Mouse (Mus musculus) layer of hippocampus, postnatal 10 days (tissue): ENCODE measurements around the gene Acp6. TPM values are rescaled to one million over a fixed set of nuclear protein-coding genes. Genes with fewer than 3 reads are reported as not detected.

Source experiments
- DNase-seq, 2 experiments: peaks; one replicate each; pipeline ENCODE4 v3.0.0; 2021; ENCODE audit warnings: low spot score in 2 of 2
- total RNA-seq, 2 experiments: library from RNA; stranded (reverse); gene quantifications; 2 replicates each; pipeline ENCODE4 v1.2.3; 2021

The Acp6 gene
- total RNA-seq, 2 experiments from 2014 or later, result 19.0 to 23.4 TPM

GRCm38 (mm10) chr3:97185098-97185860 lies 26.7 kb downstream of the Acp6 start:
- DNase-seq, result peak; percentile 69 to 83

- no peak for DNase-seq
Measured at GRCm38 (mm10) chr3:97196571-97196970, 38.0 kb downstream of the Acp6 start.

- DNase-seq, result no peak
Measured at GRCm38 (mm10) chr3:97199261-97199660, 40.7 kb downstream of the Acp6 start.

GRCm38 (mm10) chr3:97201943-97202342 lies 43.4 kb downstream of the Acp6 start:
- DNase-seq, result peak; percentile 56 to 70

GRCm38 (mm10) chr3:97203880-97204279 lies 45.3 kb downstream of the Acp6 start:
- no peak for DNase-seq

GRCm38 (mm10) chr3:97206521-97206920 lies 47.9 kb downstream of the Acp6 start:
- DNase-seq, result no peak

GRCm38 (mm10) chr3:97209351-97209750 lies 50.8 kb downstream of the Acp6 start:
- DNase-seq, result no peak

- DNase-seq, result no peak
Measured at GRCm38 (mm10) chr3:97211177-97211576, 52.6 kb downstream of the Acp6 start.

- no peak for DNase-seq
Measured at GRCm38 (mm10) chr3:97213871-97214270, 55.3 kb downstream of the Acp6 start.

- DNase-seq, result peak in 1 of 2 experiments; percentile 34
Measured at GRCm38 (mm10) chr3:97214439-97214838, 55.9 kb downstream of the Acp6 start.

- no peak for DNase-seq
Measured at GRCm38 (mm10) chr3:97215526-97215925, 56.9 kb downstream of the Acp6 start.

GRCm38 (mm10) chr3:97223261-97223660 lies 64.7 kb downstream of the Acp6 start:
- no peak for DNase-seq

GRCm38 (mm10) chr3:97225231-97225630 lies 66.7 kb downstream of the Acp6 start:
- DNase-seq, result no peak

GRCm38 (mm10) chr3:97226719-97227118 lies 68.1 kb downstream of the Acp6 start:
- peak in 1 of 2 experiments; percentile 30 for DNase-seq

Other genes starting within 250 kb of the Acp6 start
- gene Gja8, start 232.8 kb upstream of the Acp6 start, total RNA-seq, result not detected
- gene Bcl9, start 139.1 kb downstream of the Acp6 start, total RNA-seq, result 10 to 100 TPM; 70.9 to 73.6 TPM